Mouse (Mus musculus): ENCODE measurements around the gene Gm11562.

GRCm38 (mm10) chr11:99580636-99581035 is 39.6 kb downstream of the Gm11562 start, which contains the start of gene Krtap1-5:
- no peak for TF ChIP-seq CTCF (IDR thresholded peaks at IDR 0.05; ENCODE audit: control insufficient read depth, insufficient read depth, low read length)
- TF ChIP-seq POLR2A (IDR thresholded peaks at IDR 0.05; ENCODE audit: borderline replicate concordance, control insufficient read depth, low read depth, low read length) = no peak

All from bone marrow, adult 2 months (tissue).